Mouse (Mus musculus): ENCODE data around the gene Timm29. TPM values are rescaled to one million over a fixed set of nuclear protein-coding genes. Genes with fewer than 3 reads are reported as not detected.

Gene Timm29
- total RNA-seq, 4 experiments from 2014 or later = 51.6 to 64.9 (median 58.0) TPM

- peak; percentile 99 to 100 for DNase-seq (ENCODE audit: low spot score in 2 of 2)
Observed at GRCm38 (mm10) chr9:21615617-21616231, 23.2 kb downstream of the Timm29 start, which contains the start of gene Smarca4. Gene Smarca4 (plus strand): TSS chr9:21616169.

GRCm38 (mm10) chr9:21616232-21616781 lies 23.8 kb downstream of the Timm29 start:
- peak; percentile 77 to 84 for DNase-seq (ENCODE audit: low spot score in 2 of 2)

- DNase-seq (ENCODE audit: low spot score in 2 of 2) = no peak
Observed at GRCm38 (mm10) chr9:21617066-21617465, 24.5 kb downstream of the Timm29 start.

GRCm38 (mm10) chr9:21620229-21620628 lies 27.7 kb downstream of the Timm29 start:
- DNase-seq (ENCODE audit: low spot score in 2 of 2) = no peak

- no peak for DNase-seq (ENCODE audit: low spot score in 2 of 2)
Observed at GRCm38 (mm10) chr9:21622676-21623075, 30.2 kb downstream of the Timm29 start.

GRCm38 (mm10) chr9:21625342-21626339 lies 33.1 kb downstream of the Timm29 start:
- DNase-seq (ENCODE audit: low spot score in 2 of 2) = no peak

GRCm38 (mm10) chr9:21626571-21626970 lies 34.0 kb downstream of the Timm29 start:
- no peak for DNase-seq (ENCODE audit: low spot score in 2 of 2)

GRCm38 (mm10) chr9:21627145-21627795 lies 34.7 kb downstream of the Timm29 start:
- no peak for DNase-seq (ENCODE audit: low spot score in 2 of 2)

GRCm38 (mm10) chr9:21630673-21631072 lies 38.2 kb downstream of the Timm29 start:
- peak in 1 of 2 experiments; percentile 53 for DNase-seq (ENCODE audit: low spot score in 2 of 2)

- DNase-seq (ENCODE audit: low spot score in 2 of 2) = no peak
Observed at GRCm38 (mm10) chr9:21633106-21633505, 40.6 kb downstream of the Timm29 start.

GRCm38 (mm10) chr9:21635639-21636038 lies 43.1 kb downstream of the Timm29 start:
- no peak for DNase-seq (ENCODE audit: low spot score in 2 of 2)

- DNase-seq (ENCODE audit: low spot score in 2 of 2) = no peak
Observed at GRCm38 (mm10) chr9:21639031-21639430, 46.5 kb downstream of the Timm29 start.

Small RNA genes lying within 50 kb of the gene (microRNA-seq; reads per million reads assigned to microRNA genes)
- gene Mir1946b = 0 reads per million in 2 experiments

Other genes starting within 250 kb of the Timm29 start
- 100 to 1,000 TPM in 3 of 4 experiments, 10 to 100 TPM in 1; 95.4 to 113 (median 103) TPM for gene Ilf3, start 224.9 kb upstream of the Timm29 start, total RNA-seq (2022)
- 10 to 100 TPM; 28.5 to 41.7 (median 36.6) TPM for gene Qtrt1, start 180.9 kb upstream of the Timm29 start, total RNA-seq (2022)
- gene Dnm2, start 167.8 kb upstream of the Timm29 start, total RNA-seq (2022) = 10 to 100 TPM; 60.8 to 76.0 (median 71.2) TPM
- 10 to 100 TPM; 10.2 to 16.2 (median 13.8) TPM for gene Tmed1, start 82.5 kb upstream of the Timm29 start, total RNA-seq (2022)
- gene AB124611, start 66.5 kb upstream of the Timm29 start, total RNA-seq (2022) = under 1 TPM in 1 of 4 experiments, not detected in 3; 0.41 TPM
- 10 to 100 TPM; 77.5 to 91.0 (median 82.4) TPM for gene Carm1, start 45.8 kb upstream of the Timm29 start, total RNA-seq (2022)
- gene Yipf2, start 106 bp downstream of the Timm29 start, total RNA-seq (2022) = 10 to 100 TPM; 19.7 to 21.4 (median 20.6) TPM
- 100 to 1,000 TPM in 3 of 4 experiments, 10 to 100 TPM in 1; 96.5 to 108 (median 103) TPM for gene Smarca4, start 23.4 kb downstream of the Timm29 start, total RNA-seq (2022)
- gene Ldlr, start 130.8 kb downstream of the Timm29 start, total RNA-seq (2022) = 10 to 100 TPM; 16.7 to 38.7 (median 26.4) TPM
- gene Spc24, start 167.6 kb downstream of the Timm29 start, total RNA-seq (2022) = 1 to 10 TPM in 2 of 4 experiments, under 1 TPM in 2; 0.45 to 4.3 (median 2.1) TPM
- 10 to 100 TPM in 2 of 4 experiments, 1 to 10 TPM in 2; 7.2 to 10.1 (median 9.3) TPM for gene Kank2, start 206.0 kb downstream of the Timm29 start, total RNA-seq (2022)
- gene Angptl8, start 242.8 kb downstream of the Timm29 start, total RNA-seq (2022) = not detected